Mouse (Mus musculus) left cerebral cortex, postnatal 25 days (tissue): ENCODE data around the gene Cnksr2. TPM values are rescaled to one million over a fixed set of nuclear protein-coding genes. Genes with fewer than 3 reads are reported as not detected.

Experiments
- DNase-seq, 2 experiments: peaks; one replicate each; pipeline ENCODE4 v3.0.0; 2022; ENCODE audit warnings: low spot score in 2 of 2, mixed read lengths in 1 of 2
- intact Hi-C: fragments of 180-260 bp; cut with DNase I; formaldehyde crosslinking; loops from one replicate; pipeline ENCODE4 v1.15.1; 2025
- total RNA-seq, 2 experiments: library from RNA; stranded (reverse); gene quantifications; 2 replicates each; pipeline ENCODE4 v1.2.3; 2021

The Cnksr2 gene
- total RNA-seq, result 100 to 1,000 TPM; 224 to 234 TPM

DNA sequence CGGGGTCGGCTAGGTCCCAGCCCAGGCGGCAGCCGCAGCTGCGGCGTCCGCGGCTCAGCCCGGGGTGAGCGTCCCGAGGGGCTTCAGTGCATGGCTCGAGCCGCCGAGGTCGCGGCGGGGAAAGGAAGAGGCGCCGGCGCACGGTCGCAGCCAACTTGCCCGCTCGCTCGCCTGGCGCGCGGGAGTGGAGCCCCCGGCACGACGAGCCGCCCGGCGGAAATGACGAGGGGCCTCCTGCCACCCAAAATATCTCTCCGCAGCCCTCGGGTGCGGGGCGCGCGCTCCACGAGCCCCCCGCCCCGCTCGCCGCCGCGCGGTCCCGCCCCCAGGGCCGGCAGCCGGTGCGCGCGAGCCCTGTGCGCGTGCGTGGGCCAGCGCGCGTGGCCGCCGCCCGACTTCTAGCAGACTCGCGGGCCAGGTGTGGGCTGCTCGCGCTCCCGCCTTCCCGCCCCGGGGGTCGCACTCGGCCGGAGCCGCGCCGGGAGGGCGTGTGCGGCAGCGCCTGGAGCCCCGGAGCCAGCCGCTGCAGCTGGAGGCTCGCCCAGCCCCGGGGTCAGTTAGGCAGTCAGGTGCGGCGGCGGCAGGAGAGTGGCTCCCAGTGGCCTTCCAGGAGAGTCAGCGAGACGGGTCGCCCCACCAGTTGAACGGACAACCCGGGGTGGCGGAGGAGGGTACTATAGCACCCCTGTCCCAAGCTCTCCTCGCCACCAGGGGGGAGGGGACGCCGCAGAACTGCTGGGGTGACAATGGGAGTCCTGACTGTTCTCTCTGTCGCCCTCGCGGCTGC is at the start of gene Cnksr2:
Gene Cnksr2, minus strand, starts transcription at position 238 of the 787 bp plus-strand sequence.
- peak; percentile 53 to 71 for DNase-seq
- intact Hi-C loops, result loop anchor here (2.0 to 10.0 kb wide), 4 partner anchors 349 to 880 kb away; no protein-coding TSS in a partner anchor

DNA sequence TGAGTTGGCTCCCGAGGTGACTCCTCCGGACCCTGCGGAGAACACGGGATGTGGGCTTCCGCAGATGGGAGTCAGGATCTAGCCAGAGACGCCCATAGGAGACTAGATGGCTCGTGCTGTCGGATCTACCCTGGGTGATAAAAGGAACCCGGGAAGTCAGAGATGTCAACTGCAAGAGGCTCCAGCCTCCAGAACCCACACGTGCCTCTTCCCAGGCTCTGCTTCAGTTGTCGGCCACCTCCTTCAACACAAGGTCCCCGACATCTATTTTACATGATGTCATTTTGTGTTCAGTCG is 698 bp upstream of the Cnksr2 start:
- peak in 1 of 2 experiments; percentile 30 for DNase-seq
- intact Hi-C loops, result loop anchor here (2.0 to 10.0 kb wide), 4 partner anchors 349 to 879 kb away; no protein-coding TSS in a partner anchor

DNA sequence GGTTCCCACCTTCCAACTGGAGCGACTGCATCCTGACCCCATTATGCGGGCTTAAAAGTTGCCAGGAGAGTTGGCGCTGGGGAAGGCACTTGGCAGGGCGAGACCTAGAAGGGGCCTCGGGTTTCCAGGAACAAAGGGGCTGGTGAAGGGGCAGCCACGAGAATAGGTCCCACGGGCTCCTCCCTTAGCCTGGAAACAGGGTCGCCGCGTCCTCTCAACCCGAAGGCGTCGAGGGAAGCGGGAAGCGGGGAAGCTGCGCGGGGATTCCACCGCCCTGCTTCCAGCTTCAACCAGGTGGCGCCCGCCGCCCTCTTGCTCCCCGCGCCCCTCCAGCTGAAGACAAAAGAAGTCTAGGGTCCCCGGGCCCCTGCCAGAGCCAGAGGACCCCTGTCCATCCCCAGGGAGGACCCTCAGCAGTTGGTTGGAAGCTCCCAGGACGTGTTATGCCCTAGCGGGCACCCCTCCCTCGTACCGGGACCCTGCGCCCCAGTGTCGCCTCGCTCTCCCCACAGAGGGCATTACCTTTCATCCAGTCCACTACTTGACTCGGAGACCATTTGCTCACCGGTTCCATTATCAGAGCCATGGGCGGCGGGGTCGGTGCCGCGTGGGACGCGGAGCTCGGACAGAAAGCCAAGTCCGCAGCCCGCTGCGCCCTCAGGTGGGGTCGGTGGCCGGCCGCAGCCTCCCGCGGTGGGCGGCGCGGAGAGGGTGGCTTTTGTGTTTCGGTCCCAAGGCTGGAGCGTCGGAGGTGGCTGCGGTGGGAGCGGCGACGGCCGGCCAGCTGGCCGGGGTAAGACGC is 638 bp downstream of the Cnksr2 start:
- no peak for DNase-seq
- intact Hi-C loops, result loop anchor here (2.0 to 10.0 kb wide), 4 partner anchors 350 to 880 kb away; no protein-coding TSS in a partner anchor

DNA sequence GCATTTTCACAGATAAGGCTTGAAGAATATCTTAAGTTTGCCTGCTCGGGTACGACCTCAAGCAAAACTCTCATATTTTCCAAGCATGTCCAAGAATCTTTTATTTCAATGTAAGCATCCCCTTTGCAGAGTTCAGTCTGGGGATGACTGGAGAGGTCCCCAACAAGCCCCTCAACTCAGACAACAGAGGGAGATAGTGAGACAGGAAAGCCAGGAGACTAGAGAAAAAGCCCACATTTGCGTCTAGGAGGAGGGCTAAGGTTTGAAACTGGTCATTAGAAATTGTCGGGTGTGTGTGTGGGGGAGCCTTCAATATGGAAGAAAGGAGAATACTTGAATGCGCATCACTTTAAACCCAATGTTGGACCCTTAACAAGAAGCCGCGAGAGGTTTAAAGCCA is 1.4 kb downstream of the Cnksr2 start:
- intact Hi-C loops, result loop anchor here (2.0 to 10.0 kb wide), 4 partner anchors 351 to 881 kb away; no protein-coding TSS in a partner anchor
- DNase-seq, result no peak

DNA sequence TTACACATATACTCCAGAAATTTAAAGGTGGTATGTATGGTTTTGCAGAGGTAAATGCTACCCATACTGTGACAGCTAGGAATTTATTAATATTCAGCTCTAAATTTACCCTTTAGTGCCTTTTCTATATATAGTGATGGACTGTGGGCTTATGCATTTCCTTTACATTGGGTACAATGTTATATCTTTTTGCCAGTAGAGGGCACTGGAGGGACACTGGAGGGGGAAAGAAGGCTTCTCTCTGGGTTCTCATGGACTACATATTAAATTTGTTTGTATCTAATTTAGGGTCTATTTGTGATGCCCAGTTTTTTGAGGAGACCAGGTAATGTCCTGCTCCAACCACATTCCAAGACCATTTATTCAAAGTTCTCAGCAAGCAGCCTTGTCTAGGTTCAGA is 91.4 kb downstream of the Cnksr2 start:
- no peak for DNase-seq
- intact Hi-C loops, result no loop called here

DNA sequence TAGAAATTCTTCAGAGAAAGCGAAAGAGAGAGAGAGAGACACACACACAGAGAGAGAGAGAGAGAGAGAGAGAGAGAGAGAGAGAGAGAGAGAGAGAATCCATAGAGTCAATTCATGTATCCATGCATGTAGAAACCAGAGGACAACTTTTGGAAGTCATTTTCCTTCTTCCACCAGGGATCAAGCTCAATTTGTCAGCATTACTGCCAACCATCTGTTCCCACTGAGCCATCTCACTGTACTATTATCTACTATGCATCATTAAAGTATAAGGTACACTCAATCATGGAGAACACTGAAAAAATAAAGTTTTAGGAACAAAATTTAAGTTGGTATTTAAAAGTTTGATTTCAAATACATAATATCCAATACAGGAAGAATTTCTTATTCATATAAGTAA is 93.8 kb downstream of the Cnksr2 start:
- no peak for DNase-seq
- intact Hi-C loops, result no loop called here

DNA sequence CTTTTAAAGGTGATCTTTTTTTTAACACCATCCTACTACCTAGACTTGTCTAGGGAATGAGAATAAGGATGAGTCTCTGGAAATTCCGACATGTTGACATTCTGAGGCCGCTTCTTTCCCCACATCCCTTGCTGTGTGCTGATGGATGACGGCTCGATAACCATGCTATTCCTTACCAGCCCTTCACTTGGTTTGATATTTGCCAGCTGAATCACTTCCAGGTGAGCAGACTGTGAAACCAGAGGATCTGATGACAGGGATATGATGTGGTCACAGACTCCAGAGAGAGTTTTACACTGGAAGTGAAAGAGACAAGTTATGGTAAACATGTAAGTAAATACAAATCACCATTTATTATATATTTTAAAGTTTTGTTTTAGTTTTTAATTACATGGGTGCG is 98.0 kb downstream of the Cnksr2 start:
- intact Hi-C loops, result no loop called here
- no peak for DNase-seq

DNA sequence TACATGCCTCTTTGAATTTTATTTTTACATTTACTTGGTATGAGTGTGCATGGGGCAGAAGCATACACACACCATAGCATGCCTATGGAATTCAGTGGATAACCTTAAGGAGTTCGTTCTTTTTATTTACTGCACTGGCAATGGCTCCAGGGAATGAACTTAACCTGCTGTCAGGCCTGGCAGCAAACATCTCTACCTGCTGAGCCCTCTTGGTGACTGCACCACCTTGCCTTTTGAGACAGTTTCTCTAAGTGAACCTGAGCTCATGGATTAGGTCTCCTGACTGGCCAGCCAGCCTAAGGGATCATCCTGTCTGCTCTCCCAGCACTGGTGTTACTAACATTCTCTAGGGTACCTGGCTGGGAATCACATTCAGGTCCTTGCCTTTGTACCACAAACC is 106.5 kb downstream of the Cnksr2 start:
- intact Hi-C loops, result no loop called here
- no peak for DNase-seq

DNA sequence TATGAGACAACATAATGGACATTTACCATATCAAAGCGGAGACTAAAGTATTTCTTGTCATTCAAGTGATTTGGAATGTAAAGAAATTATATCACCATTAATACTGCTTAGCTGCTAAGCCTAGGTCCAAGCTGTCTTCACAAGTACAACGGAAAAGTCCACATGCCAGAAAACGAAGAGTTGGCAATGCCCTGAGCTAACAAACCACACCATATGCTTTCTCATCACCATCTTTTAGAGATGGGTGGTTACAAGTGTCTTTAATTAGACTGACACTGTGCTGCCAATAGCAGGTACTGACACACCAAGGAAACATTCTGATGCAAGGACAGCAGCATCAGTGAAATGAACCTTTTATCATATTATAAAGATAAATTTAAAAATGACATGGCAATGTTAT is 123.0 kb downstream of the Cnksr2 start:
- DNase-seq, result no peak
- intact Hi-C loops, result no loop called here

DNA sequence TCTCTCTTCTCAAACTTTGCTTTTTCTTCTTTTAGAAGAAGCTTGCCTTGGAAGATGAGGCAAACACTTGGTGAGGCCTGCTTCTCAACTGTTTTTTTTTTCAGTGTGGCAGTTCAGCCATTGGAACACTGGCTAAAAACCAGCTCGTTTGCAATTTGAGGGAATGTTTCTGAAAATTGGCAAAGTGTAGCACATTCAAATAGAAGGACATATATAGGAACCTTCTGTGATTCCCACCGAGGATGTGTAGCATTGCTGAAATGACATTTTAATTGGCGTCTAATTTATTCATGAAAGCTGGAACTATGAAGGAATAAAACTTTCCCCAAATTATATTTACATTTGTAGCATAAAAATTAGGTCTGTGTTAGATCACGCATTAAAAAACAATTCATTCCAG is 213.1 kb downstream of the Cnksr2 start:
- DNase-seq, result no peak

DNA sequence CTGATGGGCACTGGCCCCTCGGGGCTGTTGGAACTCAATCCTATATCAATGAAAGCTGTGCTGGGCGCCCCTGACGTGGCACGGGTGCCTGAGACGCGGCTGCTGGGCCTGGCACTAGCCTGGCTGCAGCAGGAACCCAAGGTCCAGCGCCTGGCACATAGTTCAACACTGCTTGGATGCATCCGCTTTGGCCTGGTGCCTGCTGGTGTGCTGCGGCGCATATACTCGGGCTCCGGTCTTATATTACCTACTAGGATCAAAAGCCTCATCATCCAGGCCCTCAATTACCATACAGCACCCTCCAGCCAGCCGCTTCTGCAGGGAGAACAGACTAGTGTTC is 224.2 kb downstream of the Cnksr2 start:
- intact Hi-C loops, result no loop called here
- no peak for DNase-seq

More for the DNA sequence above, 213.1 kb downstream of the Cnksr2 start:
- intact Hi-C loops, result no loop called here

DNA sequence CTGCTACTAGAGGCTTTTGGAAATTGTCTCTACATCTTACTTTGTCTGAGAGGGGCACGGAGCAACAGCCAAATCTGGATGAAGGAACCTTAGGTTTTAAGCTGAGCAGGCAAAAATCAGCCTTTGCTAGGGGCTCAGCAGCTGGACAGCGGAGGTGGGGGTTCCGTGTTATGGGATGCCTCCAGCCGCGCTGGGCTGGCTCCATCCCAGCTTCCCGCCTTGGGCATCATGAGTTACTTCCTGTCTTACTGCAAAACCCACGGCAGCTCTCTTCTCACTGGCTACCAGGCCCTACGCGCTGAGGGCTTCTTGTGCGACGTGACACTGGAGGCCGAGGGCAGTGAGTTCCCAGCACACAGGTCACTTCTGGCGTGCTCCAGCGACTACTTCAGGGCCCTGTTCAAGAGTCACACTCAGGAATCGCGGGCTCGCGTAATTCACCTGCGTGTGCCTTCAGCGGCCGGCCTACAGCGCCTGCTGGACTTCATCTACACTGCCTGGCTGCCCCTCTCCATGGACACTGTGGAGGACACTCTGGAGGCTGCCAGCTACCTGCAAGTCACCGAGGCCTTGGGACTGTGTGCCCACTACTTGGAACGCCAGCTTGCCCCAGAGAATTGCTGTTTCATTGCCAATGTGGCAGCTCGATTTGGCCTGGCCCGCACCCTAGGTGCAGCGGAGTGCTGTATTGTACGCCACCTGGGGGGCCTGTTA is 224.7 kb downstream of the Cnksr2 start, which contains the start of gene Klhl34:
Gene Klhl34, plus strand, starts transcription at position 229 of the 714 bp plus-strand sequence.
- DNase-seq, result no peak
- intact Hi-C loops, result no loop called here

DNA sequence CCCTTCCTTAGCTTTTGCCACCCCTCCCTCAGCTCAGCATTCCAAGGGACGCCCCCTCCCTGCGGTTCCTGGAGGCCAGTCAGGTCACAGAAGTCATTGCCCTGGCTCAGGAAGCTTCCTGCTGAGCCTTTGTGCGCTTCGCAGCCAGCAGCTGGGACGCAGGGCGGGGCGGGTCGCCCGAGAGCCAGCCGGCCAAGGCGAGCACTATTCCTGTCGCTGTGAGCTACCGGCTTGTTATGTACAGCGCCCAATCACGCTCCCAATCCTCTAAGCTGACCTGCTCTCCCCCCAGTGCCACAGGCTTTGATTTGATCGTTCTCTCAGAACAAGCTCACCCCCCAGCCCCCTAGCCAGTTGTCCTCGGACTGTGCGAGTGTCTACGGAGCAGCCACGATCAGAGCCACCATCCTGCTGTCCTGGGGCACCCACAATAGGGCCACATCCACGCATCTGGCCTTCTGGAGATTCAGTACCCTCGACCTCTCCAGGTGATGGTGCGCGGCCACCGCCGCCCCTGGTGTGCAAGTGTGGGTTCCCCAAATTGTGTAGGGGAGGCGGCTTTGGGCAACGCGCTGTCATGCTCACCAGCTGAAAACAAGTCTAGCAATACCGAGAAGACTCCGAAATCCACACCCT is 225.4 kb downstream of the Cnksr2 start:
- DNase-seq, result no peak

DNA sequence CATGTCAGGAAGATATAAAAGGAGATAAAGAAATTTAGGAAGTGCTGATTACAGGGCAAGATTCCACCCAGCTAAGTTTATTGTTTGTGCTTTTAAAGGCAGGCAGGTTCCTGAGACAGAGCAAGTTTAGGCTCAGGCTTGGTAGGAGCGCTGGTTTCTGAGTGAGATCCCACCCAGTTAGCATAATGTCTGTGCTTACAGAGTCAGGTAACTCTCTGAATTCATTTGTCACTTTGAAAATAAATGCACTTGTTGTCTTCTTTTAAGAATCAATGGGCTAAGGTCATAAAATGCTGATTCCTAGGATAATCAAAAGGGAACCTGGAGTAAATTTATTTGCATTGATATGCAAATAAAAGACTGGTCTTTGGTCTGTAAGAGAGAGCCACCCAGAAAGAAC is 233.4 kb downstream of the Cnksr2 start:
- DNase-seq, result no peak
- intact Hi-C loops, result no loop called here

More for the DNA sequence above, 225.4 kb downstream of the Cnksr2 start:
- intact Hi-C loops, result no loop called here

DNA sequence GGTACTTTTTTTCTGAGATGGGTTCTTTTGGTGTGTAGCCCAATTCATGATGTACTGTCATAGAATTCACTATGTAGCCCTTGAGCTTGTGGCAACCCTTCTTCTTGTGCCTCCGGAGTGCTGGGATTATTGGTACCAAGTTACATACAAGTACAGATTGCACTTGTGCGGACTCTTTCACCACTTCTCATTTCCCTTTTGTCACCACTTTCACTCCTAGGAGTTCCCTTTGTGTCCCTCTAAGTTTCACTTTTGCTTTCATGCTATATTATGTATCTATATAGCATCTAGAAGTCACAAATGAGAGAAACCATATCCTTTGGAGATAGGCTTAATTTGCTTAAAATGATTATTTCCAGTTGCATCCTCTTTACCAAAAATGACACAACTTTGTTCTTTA is 241.4 kb downstream of the Cnksr2 start:
- intact Hi-C loops, result no loop called here
- DNase-seq, result no peak

Other genes starting within 250 kb of the Cnksr2 start
- gene Klhl34, start 224.9 kb downstream of the Cnksr2 start, total RNA-seq, result under 1 TPM in 1 of 2 experiments, not detected in 1; 0.23 TPM